Mouse (Mus musculus): ENCODE measurements around the gene Atp2a3. TPM values are rescaled to one million over a fixed set of nuclear protein-coding genes. Genes with fewer than 3 reads are reported as not detected.

Gene Atp2a3
- polyA plus RNA-seq (2016; fragmentation: Nextera tagmentation; extraction: Ambion mirVana) = 0.60 and 0.68 TPM in 2 replicates

DNA sequence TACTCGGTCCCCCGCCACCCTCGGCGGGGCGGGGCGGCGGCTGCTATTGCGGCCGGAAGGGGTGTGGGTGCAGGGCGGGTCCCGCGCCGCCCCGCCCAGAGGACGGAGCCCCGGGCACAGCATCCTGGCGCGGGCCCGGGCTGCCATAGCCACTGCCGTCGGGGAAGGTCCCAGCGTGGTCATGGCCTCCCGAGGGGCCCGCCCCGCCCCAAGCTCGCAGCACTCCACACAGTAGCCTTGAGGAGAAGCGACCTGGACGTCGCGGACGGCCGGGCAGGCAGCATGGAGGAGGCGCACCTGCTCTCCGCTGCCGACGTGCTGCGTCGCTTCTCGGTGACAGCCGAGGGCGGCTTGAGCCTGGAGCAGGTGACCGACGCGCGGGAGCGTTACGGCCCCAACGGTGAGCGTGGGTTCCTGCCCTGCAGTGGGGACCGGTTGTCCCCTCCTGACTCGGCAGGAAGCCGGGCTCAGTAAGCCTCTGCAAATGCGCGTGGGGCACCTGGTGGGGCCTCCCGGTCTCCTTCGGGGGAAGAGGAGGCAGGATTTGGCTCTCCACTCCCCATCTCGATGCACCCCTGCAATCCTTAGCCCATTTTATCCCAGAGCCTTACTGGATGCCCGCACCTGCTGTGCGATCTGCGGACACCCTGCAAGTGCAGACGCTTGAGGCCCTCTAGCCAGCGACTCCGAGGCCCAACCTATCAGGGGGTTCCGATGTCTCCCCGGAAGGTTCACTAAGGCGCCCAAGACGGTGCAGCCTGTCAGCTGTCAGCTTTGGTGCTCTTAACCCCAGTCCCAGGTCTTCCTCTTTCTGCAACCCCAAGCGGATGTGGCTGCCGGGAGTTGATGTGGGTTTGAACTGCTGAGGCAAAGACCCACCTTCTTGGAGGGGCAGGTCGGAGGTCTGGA is at the start of gene Atp2a3:
TSS of gene Atp2a3 (plus strand) at position 98 of the 909 bp plus-strand sequence.
- Histone ChIP-seq H3K4me2 (peak within 1 kb of the TSS; percentile 49), H3K4me1 (peaks cover 11% of the 10 kb centered on the region; the same call in 1 of the 2 replicates), H3K9me3 (no peaks in the 10 kb centered on the region), H3K27me3 (peaks cover 57% of the 10 kb centered on the region), H3K9ac (no peak within 1 kb of the TSS), H3K27ac (no peak within 1 kb of the TSS), H3K36me3 (replicated peaks) (no peaks in the 10 kb centered on the region), H3K4me3 (replicated peaks) (peak within 1 kb of the TSS; percentile 35)
- WGBS = 5% methylated on average over 69 of the region's 70 CpGs
- no peak for ATAC-seq (ENCODE audit: low FRiP score)

- Histone ChIP-seq H3K4me2 (no peak overlapping the region), H3K36me3 (replicated peaks) (peaks cover 66% of the 10 kb centered on the region)
- 77% methylated on average over 7 of the region's 7 CpGs for WGBS
Observed at GRCm38 (mm10) chr11:72917299-72917996, 43.5 kb upstream of the Atp2a3 start.

GRCm38 (mm10) chr11:72923116-72923515 is 37.9 kb upstream of the Atp2a3 start:
- Histone ChIP-seq H3K4me3 (replicated peaks) (no peak overlapping the region), H3K9me3 (no peaks in the 10 kb centered on the region), H3K27ac (no peak overlapping the region), H3K4me2 (no peak overlapping the region), H3K36me3 (replicated peaks) (peaks cover 52% of the 10 kb centered on the region), H3K4me1 (no peaks in the 10 kb centered on the region), H3K27me3 (no peaks in the 10 kb centered on the region), H3K9ac (no peak overlapping the region)
- 86% methylated on average over 4 of the region's 4 CpGs for WGBS
- ATAC-seq (ENCODE audit: low FRiP score) = no peak

More at GRCm38 (mm10) chr11:72917299-72917996, 43.5 kb upstream of the Atp2a3 start:
- Histone ChIP-seq H3K9me3 (no peaks in the 10 kb centered on the region), H3K9ac (no peak overlapping the region), H3K27me3 (no peaks in the 10 kb centered on the region), H3K4me3 (replicated peaks) (no peak overlapping the region), H3K27ac (no peak overlapping the region), H3K4me1 (no peaks in the 10 kb centered on the region)
- no peak for ATAC-seq (ENCODE audit: low FRiP score)

- no peak overlapping the region for H3K9ac ChIP-seq
- no peaks in the 10 kb centered on the region for H3K4me1 ChIP-seq
- no peak overlapping the region for H3K4me2 ChIP-seq
- no peak overlapping the region for H3K4me3 ChIP-seq (replicated peaks)
- no peak overlapping the region for H3K27ac ChIP-seq
- no peaks in the 10 kb centered on the region for H3K27me3 ChIP-seq
- H3K36me3 ChIP-seq (replicated peaks) = peaks cover 40% of the 10 kb centered on the region
- no peaks in the 10 kb centered on the region for H3K9me3 ChIP-seq
- ATAC-seq (ENCODE audit: low FRiP score) = no peak
- whole genome bisulfite sequencing = 86% methylated on average over 1 of the region's 1 CpGs
Observed at GRCm38 (mm10) chr11:72924458-72924857, 36.5 kb upstream of the Atp2a3 start.

- Histone ChIP-seq H3K27me3 (no peaks in the 10 kb centered on the region), H3K27ac (no peak overlapping the region), H3K9me3 (no peaks in the 10 kb centered on the region), H3K36me3 (replicated peaks) (peaks cover 40% of the 10 kb centered on the region), H3K4me2 (no peak overlapping the region), H3K4me3 (replicated peaks) (no peak overlapping the region), H3K4me1 (no peaks in the 10 kb centered on the region), H3K9ac (no peak overlapping the region)
- ATAC-seq (ENCODE audit: low FRiP score) = no peak
- 68% methylated on average over 2 of the region's 2 CpGs for WGBS
Observed at GRCm38 (mm10) chr11:72925067-72925466, 35.9 kb upstream of the Atp2a3 start.

GRCm38 (mm10) chr11:72926226-72926890 is 34.6 kb upstream of the Atp2a3 start:
- no peak overlapping the region for H3K9ac ChIP-seq
- H3K4me1 ChIP-seq = no peaks in the 10 kb centered on the region
- 57% methylated on average over 13 of the region's 13 CpGs for WGBS
- H3K9me3 ChIP-seq = no peaks in the 10 kb centered on the region
- no peak overlapping the region for H3K27ac ChIP-seq
- no peak overlapping the region for H3K4me2 ChIP-seq
- no peaks in the 10 kb centered on the region for H3K27me3 ChIP-seq
- no peak for ATAC-seq (ENCODE audit: low FRiP score)
- no peak overlapping the region for H3K4me3 ChIP-seq (replicated peaks)
- H3K36me3 ChIP-seq (replicated peaks) = peaks cover 36% of the 10 kb centered on the region

DNA sequence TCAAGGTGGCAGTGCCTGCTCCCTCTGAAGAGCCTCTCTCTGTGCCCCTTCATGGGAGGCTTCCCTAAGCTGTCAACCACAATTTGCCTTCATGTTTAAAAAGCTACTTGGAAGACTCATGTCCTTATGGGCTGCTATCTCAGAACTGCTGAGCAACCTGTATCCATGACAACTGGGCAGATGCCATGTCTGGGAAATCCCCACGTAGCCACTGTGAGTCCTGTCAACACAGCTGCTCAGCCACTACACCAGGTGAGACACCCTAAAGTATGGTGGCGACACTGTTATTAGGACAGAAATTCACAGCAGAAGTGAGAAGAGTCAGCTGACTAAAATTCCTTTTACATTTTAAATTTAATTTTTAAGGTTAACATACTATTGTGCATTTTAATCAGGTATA is 32.5 kb upstream of the Atp2a3 start:
- WGBS = 75% methylated on average over 2 of the region's 2 CpGs
- Histone ChIP-seq H3K9ac (no peak overlapping the region), H3K27me3 (no peaks in the 10 kb centered on the region), H3K27ac (no peak overlapping the region), H3K36me3 (replicated peaks) (peaks cover 20% of the 10 kb centered on the region), H3K4me3 (replicated peaks) (no peak overlapping the region), H3K4me2 (no peak overlapping the region), H3K4me1 (no peaks in the 10 kb centered on the region), H3K9me3 (no peaks in the 10 kb centered on the region)
- ATAC-seq (ENCODE audit: low FRiP score) = no peak

GRCm38 (mm10) chr11:72940208-72941143 is 20.5 kb upstream of the Atp2a3 start:
- H3K4me3 ChIP-seq (replicated peaks) = peak overlapping the region; percentile 29
- WGBS = 30% methylated on average over 20 of the region's 20 CpGs
- no peak overlapping the region for H3K27ac ChIP-seq
- peak overlapping the region; percentile 5; the same call in 1 of the 2 replicates for H3K9ac ChIP-seq
- no peak for ATAC-seq (ENCODE audit: low FRiP score)
- H3K9me3 ChIP-seq = no peaks in the 10 kb centered on the region
- H3K36me3 ChIP-seq (replicated peaks) = no peaks in the 10 kb centered on the region
- peak overlapping the region; percentile 38 for H3K4me2 ChIP-seq
- H3K4me1 ChIP-seq = peaks cover 7% of the 10 kb centered on the region
- 0 out of 2 replicates have a peak, but pooled peaks cover 3% of the 10 kb centered on the region for H3K27me3 ChIP-seq

DNA sequence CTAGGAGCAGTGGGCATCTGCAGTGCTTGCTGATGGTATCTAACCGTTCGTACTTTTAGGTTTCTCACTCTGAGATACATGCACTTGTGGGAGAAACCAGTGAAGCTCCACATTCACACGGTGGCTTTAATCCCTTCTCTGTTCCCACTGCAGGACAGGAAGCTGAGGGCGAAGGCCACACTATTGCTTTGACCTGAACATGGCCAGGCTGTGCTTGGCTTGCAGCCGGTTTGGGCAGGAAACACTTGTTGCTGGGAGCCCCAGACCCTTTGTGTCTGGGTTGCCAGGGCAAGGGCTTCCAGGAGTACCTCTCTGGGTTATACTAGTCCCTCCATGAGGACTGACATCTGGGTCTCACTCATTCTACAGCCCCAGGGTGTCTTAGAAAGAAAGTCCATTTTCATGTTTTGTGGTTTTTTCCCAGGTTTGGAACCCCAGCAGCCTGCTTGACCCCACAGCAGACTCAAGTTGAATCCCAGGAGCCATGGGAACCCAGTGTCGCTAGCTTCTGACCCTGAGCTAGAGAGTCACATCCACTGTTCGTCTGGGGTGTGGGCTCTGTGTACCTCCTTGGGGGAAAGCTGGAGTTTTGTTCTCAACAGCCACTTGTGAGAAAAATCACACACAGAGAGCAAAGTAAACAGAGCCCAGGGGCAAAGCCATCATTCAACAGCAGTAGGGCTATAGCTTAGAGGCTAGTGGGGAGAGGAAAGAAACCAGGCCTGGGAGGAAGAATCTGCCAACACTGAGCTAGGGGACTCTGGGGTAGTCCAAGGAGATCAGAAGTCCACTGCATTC is 15.8 kb upstream of the Atp2a3 start:
- WGBS = 79% methylated on average over 7 of the region's 7 CpGs
- Histone ChIP-seq H3K4me2 (no peak overlapping the region), H3K36me3 (replicated peaks) (no peaks in the 10 kb centered on the region), H3K9me3 (0 out of 2 replicates have a peak, but pooled peaks cover 6% of the 10 kb centered on the region), H3K4me3 (replicated peaks) (no peak overlapping the region), H3K27ac (no peak overlapping the region), H3K27me3 (no peaks in the 10 kb centered on the region), H3K4me1 (peaks cover 13% of the 10 kb centered on the region), H3K9ac (no peak overlapping the region)
- ATAC-seq (ENCODE audit: low FRiP score) = no peak

DNA sequence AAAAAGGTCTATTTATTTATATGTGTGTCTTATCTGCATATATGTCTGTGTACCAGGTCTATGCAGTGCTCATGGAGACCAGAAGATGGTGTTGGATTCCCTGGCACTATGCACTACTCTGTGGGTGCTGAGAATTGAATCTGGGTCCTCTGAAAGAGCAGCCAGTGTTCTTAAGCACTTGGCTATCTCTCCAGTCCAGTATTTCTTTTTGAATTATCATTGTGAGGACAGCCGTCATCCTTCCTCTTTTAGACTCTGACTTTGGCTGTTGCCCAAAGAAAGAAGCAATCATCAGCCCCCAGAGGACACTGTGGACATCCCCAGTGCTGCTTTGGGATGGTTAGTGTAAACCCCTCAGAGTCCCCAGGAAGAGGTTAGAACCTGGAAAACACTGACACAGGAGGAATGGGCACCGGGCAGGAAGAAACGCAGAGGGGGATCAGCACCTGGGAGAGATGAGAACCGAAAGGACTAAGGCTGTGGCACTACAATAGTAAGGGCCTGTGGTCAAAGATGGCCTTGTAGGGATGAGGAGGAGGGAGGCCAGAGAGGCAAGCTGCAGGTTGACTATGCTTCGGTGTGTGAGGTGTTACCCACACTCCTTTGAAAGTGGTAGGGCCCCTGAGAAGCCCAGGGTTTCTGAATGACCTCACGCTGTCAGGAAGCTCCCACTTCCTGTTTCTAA is 15.0 kb upstream of the Atp2a3 start:
- Histone ChIP-seq H3K27ac (no peak overlapping the region), H3K27me3 (no peaks in the 10 kb centered on the region), H3K4me2 (no peak overlapping the region), H3K9me3 (0 out of 2 replicates have a peak, but pooled peaks cover 7% of the 10 kb centered on the region), H3K4me1 (peaks cover 9% of the 10 kb centered on the region; the same call in 1 of the 2 replicates), H3K36me3 (replicated peaks) (no peaks in the 10 kb centered on the region), H3K4me3 (replicated peaks) (no peak overlapping the region), H3K9ac (no peak overlapping the region)
- ATAC-seq (ENCODE audit: low FRiP score) = no peak
- WGBS = 68% methylated on average over 6 of the region's 6 CpGs
